Mouse (Mus musculus) MEL (cell line): ENCODE measurements around the gene Uqcc1. TPM values are rescaled to one million over a fixed set of nuclear protein-coding genes. Genes with fewer than 3 reads are reported as not detected.

Experiments used
- DNase-seq: peaks from one replicate; pipeline ENCODE4 v3.0.0; 2011; ENCODE audit warnings: low read depth, low spot score
- H3K27ac ChIP-seq: 2 replicates; pipeline ENCODE4 v1.5.1; 2012; ENCODE audit warnings: low read depth, mild to moderate bottlenecking, control low read depth, low read length, moderate library complexity; ENCODE audit not compliant: control insufficient read depth
- H3K27me3 ChIP-seq, 2 experiments: fragments of 150-350 bp in 1 of 2; sonication (generic) in 1 of 2; 2 replicates each; pipeline ENCODE4 v1.6.1; 2012; ENCODE audit warnings: low read length in 2 of 2, mild to moderate bottlenecking in 2 of 2, improper control_type of control experiment in 1 of 2, moderate library complexity in 1 of 2; ENCODE audit not compliant: insufficient read depth in 2 of 2, control insufficient read depth in 1 of 2
- H3K36me3 ChIP-seq, 2 experiments: 2 replicates each; pipeline ENCODE4 v1.6.1; 2012 to 2014; ENCODE audit warnings: low read length in 2 of 2, improper control_type of control experiment in 1 of 2, inconsistent platforms in 1 of 2, mild to moderate bottlenecking in 1 of 2; ENCODE audit not compliant: insufficient read depth in 2 of 2, control insufficient read depth in 1 of 2
- H3K4me1 ChIP-seq, 2 experiments: fragments of 150-350 bp in 1 of 2; sonication (generic) in 1 of 2; 2 replicates each; pipeline ENCODE4 v1.6.1; 2012; ENCODE audit warnings: low read length in 2 of 2, improper control_type of control experiment in 1 of 2, mild to moderate bottlenecking in 1 of 2; ENCODE audit not compliant: insufficient read depth in 2 of 2, control insufficient read depth in 1 of 2
- H3K4me3 ChIP-seq, 2 experiments: fragments of 150-350 bp in 1 of 2; sonication (generic) in 1 of 2; 2 replicates each; pipeline ENCODE4 v1.5.1; 2012; ENCODE audit warnings: low read depth in 2 of 2, low read length in 2 of 2, mild to moderate bottlenecking in 2 of 2, moderate library complexity in 2 of 2, control low read depth in 1 of 2, improper control_type of control experiment in 1 of 2; ENCODE audit not compliant: control insufficient read depth in 1 of 2, insufficient read depth in 1 of 2
- H3K79me2 ChIP-seq: 2 replicates; pipeline ENCODE4 v1.6.1; 2012; ENCODE audit warnings: mild to moderate bottlenecking, low read length, moderate library complexity; ENCODE audit not compliant: control insufficient read depth, poor library complexity, insufficient read depth
- H3K9ac ChIP-seq: 2 replicates; pipeline ENCODE4 v1.6.1; 2012; ENCODE audit warnings: low read depth, mild to moderate bottlenecking, control low read depth, low read length, moderate library complexity; ENCODE audit not compliant: control insufficient read depth, poor library complexity, severe bottlenecking
- H3K9me3 ChIP-seq: fragments of 150-350 bp; sonication (generic); replicated peaks from 2 replicates; pipeline ENCODE4 v1.6.1; 2012; ENCODE audit warnings: mild to moderate bottlenecking, low read length, improper control_type of control experiment, moderate library complexity; ENCODE audit not compliant: insufficient read depth
- CTCF ChIP-seq, 3 experiments: IDR thresholded peaks in 2 of 3; conservative IDR thresholded peaks in 1 of 3; 2 replicates each; pipeline ENCODE4 v1.5.1; 2011 to 2012; ENCODE audit warnings: low read length in 3 of 3, low read depth in 2 of 3, mild to moderate bottlenecking in 2 of 3, improper control_type of control experiment in 1 of 3, inconsistent platforms in 1 of 3, mixed read lengths in 1 of 3, moderate library complexity in 1 of 3; ENCODE audit not compliant: control insufficient read depth in 1 of 3, insufficient read depth in 1 of 3, poor library complexity in 1 of 3, severe bottlenecking in 1 of 3
- ELF1 ChIP-seq: IDR thresholded peaks from 2 replicates; pipeline ENCODE4 v1.6.1; 2014; ENCODE audit warnings: low read depth, mild to moderate bottlenecking, inconsistent platforms, low read length, improper control_type of control experiment, moderate library complexity
- KAT2A ChIP-seq: conservative IDR thresholded peaks from 2 replicates; pipeline ENCODE4 v1.6.1; 2012; ENCODE audit warnings: low read depth, low read length, improper control_type of control experiment, inconsistent platforms
- MAX ChIP-seq: IDR thresholded peaks from 2 replicates; pipeline ENCODE4 v1.6.1; 2011; ENCODE audit warnings: low read length, improper control_type of control experiment
- MEF2A ChIP-seq: IDR thresholded peaks from 2 replicates; pipeline ENCODE4 v1.6.1; 2014; ENCODE audit warnings: low read depth, mild to moderate bottlenecking, inconsistent platforms, low read length, improper control_type of control experiment; ENCODE audit not compliant: poor library complexity, insufficient replicate concordance, severe bottlenecking; ENCODE audit errors: extremely low read depth
- NRF1 ChIP-seq: IDR thresholded peaks from 2 replicates; pipeline ENCODE4 v1.6.1; 2014; ENCODE audit warnings: low read depth, mild to moderate bottlenecking, inconsistent platforms, low read length, improper control_type of control experiment, moderate library complexity; ENCODE audit not compliant: poor library complexity, insufficient read depth, severe bottlenecking
- POLR2A ChIP-seq, 2 experiments: IDR thresholded peaks; 2 replicates each; pipeline ENCODE4 v1.6.1; 2011 to 2012; ENCODE audit warnings: low read length in 2 of 2, mild to moderate bottlenecking in 2 of 2, control low read depth in 1 of 2, improper control_type of control experiment in 1 of 2, low read depth in 1 of 2, moderate library complexity in 1 of 2; ENCODE audit not compliant: control insufficient read depth in 1 of 2, insufficient read depth in 1 of 2, poor library complexity in 1 of 2
- RAD21 ChIP-seq: IDR thresholded peaks from 2 replicates; pipeline ENCODE4 v1.6.1; 2011; ENCODE audit warnings: mild to moderate bottlenecking, low read depth, low read length, improper control_type of control experiment
- RCOR1 ChIP-seq: IDR thresholded peaks from 2 replicates; pipeline ENCODE4 v1.6.1; 2012; ENCODE audit warnings: low read depth, mild to moderate bottlenecking, inconsistent platforms, low read length, improper control_type of control experiment
- TCF12 ChIP-seq: IDR thresholded peaks from 2 replicates; pipeline ENCODE4 v1.6.1; 2014; ENCODE audit warnings: low read depth, mild to moderate bottlenecking, inconsistent platforms, low read length, improper control_type of control experiment, moderate library complexity
- ZC3H11A ChIP-seq: IDR thresholded peaks from 2 replicates; pipeline ENCODE4 v1.6.1; 2012; ENCODE audit warnings: low read depth, mild to moderate bottlenecking, inconsistent platforms, low read length, improper control_type of control experiment
- ZKSCAN1 ChIP-seq: IDR thresholded peaks from 2 replicates; pipeline ENCODE4 v1.6.1; 2012; ENCODE audit warnings: low read depth, mild to moderate bottlenecking, inconsistent platforms, low read length, improper control_type of control experiment, moderate library complexity
- polyA plus RNA-seq, 2 experiments: library from polyadenylated mRNA; stranded (reverse) in 1 of 2; unstranded in 1 of 2; fragments of >175 nt in 1 of 2; fragments of >200 nt in 1 of 2; gene quantifications; 2 replicates each; pipeline versions ENCODE4 v1.2.1 to v1.2.4; 2012; ENCODE audit warnings: low replicate concordance in 2 of 2, low read depth in 1 of 2; ENCODE audit not compliant: insufficient read length in 2 of 2, insufficient read depth in 1 of 2, missing spikeins in 1 of 2
- total RNA-seq: library from RNA; depleted of rRNA; stranded (reverse); fragments of 300-350 nt; gene quantifications from 2 replicates; pipeline ENCODE4 v1.2.3, GENCODE M21; 2012

The Uqcc1 gene
- total and polyA plus RNA-seq, 3 experiments, result 61.0 to 83.1 TPM; not detected in 1

- DNase-seq, result no peak
- Histone ChIP-seq H3K27me3 (no peaks in the 10 kb centered on the region), H3K9ac (no peak overlapping the region), H3K36me3 (peaks cover 0 to under 1% of the 10 kb centered on the region in 2 experiments; a peak in 1 of 4 replicates), H3K4me3 (no peak overlapping the region), H3K4me1 (peaks cover 0 to 7% of the 10 kb centered on the region in 2 experiments; a peak in 2 of 4 replicates), H3K27ac (no peak overlapping the region), H3K79me2 (no peaks in the 10 kb centered on the region), H3K9me3 (no peaks in the 10 kb centered on the region)
- no peak for TF ChIP-seq MAX
- TF ChIP-seq NRF1, result no peak
- TF ChIP-seq TCF12, result no peak
- no peak for TF ChIP-seq ZKSCAN1
These were observed 120.5 kb downstream of the Uqcc1 start for GRCm38 (mm10) chr2:155809620-155810019.

- Histone ChIP-seq H3K79me2 (no peaks in the 10 kb centered on the region), H3K36me3 (no peaks in the 10 kb centered on the region), H3K4me1 (peaks cover 0 to 7% of the 10 kb centered on the region in 2 experiments; a peak in 2 of 4 replicates), H3K9me3 (no peaks in the 10 kb centered on the region), H3K9ac (no peak overlapping the region), H3K27ac (no peak overlapping the region), H3K4me3 (no peak overlapping the region), H3K27me3 (no peaks in the 10 kb centered on the region; a peak in 1 of 4 replicates)
- TF ChIP-seq MEF2A, result no peak
- TF ChIP-seq RAD21, result no peak
- TF ChIP-seq RCOR1, result no peak
- TF ChIP-seq CTCF (IDR thresholded peaks at IDR 0.05 in 2 of 3, conservative IDR thresholded peaks at IDR 0.05 in 1 of 3; ENCODE audit: control insufficient read depth in 1 of 3, insufficient read depth in 1 of 3, low read depth in 2 of 3, low read length in 3 of 3, poor library complexity in 1 of 3, severe bottlenecking in 1 of 3), result no peak
- TF ChIP-seq ELF1, result no peak
- TF ChIP-seq POLR2A (IDR thresholded peaks at IDR 0.05; ENCODE audit: control insufficient read depth in 1 of 2, insufficient read depth in 1 of 2, low read depth in 1 of 2, low read length in 2 of 2, poor library complexity in 1 of 2), result no peak
- no peak for TF ChIP-seq TCF12
- no peak for TF ChIP-seq NRF1
- DNase-seq, result no peak
These were observed 122.7 kb downstream of the Uqcc1 start for GRCm38 (mm10) chr2:155807408-155807807.

- no peak overlapping the region for H3K9ac ChIP-seq
- DNase-seq, result no peak
- H3K9me3 ChIP-seq, result no peaks in the 10 kb centered on the region
- no peaks in the 10 kb centered on the region for H3K36me3 ChIP-seq
- no peak overlapping the region for H3K27ac ChIP-seq
- H3K27me3 ChIP-seq, result peaks cover under 1 to 2% of the 10 kb centered on the region in 2 experiments; a peak in 2 of 4 replicates
- H3K79me2 ChIP-seq, result no peaks in the 10 kb centered on the region
- H3K4me1 ChIP-seq, result peaks cover 0 to 7% of the 10 kb centered on the region in 2 experiments; a peak in 2 of 4 replicates
- H3K4me3 ChIP-seq, result no peak overlapping the region
- TF ChIP-seq RAD21 (no peak), ZC3H11A (no peak), KAT2A (no peak)
These were observed 123.6 kb downstream of the Uqcc1 start for GRCm38 (mm10) chr2:155806548-155806947.
